Mouse (Mus musculus) CH12.LX (cell line): ENCODE data around the gene Csdc2. TPM values are rescaled to one million over a fixed set of nuclear protein-coding genes. Genes with fewer than 3 reads are reported as not detected.

Experiments
- DNase-seq: peaks from one replicate; pipeline ENCODE4 v3.0.0-alpha.2; 2013; ENCODE audit errors: extremely low read depth
- H3K27ac ChIP-seq: 2 replicates; pipeline ENCODE4 v1.5.1; 2012; ENCODE audit warnings: low read depth, mild to moderate bottlenecking, control low read depth, moderate library complexity; ENCODE audit not compliant: insufficient read depth
- H3K27me3 ChIP-seq: replicated peaks from 2 replicates; pipeline ENCODE3; 2012; ENCODE audit warnings: inconsistent platforms
- H3K36me3 ChIP-seq, 2 experiments: replicated peaks in 1 of 2; 2 replicates each; pipeline versions ENCODE3 to v1.6.1; 2012; ENCODE audit warnings: inconsistent platforms in 1 of 2, low read length in 1 of 2, mild to moderate bottlenecking in 1 of 2, mixed read lengths in 1 of 2, moderate library complexity in 1 of 2; ENCODE audit not compliant: control insufficient read depth in 1 of 2, insufficient read depth in 1 of 2
- H3K4me1 ChIP-seq, 2 experiments: 2 replicates each; pipeline ENCODE4 v1.6.1; 2012; ENCODE audit warnings: inconsistent platforms in 1 of 2, moderate library complexity in 1 of 2; ENCODE audit not compliant: insufficient read depth in 2 of 2, control insufficient read depth in 1 of 2
- H3K4me2 ChIP-seq: 2 replicates; pipeline ENCODE4 v1.6.1; 2012; ENCODE audit warnings: low read depth, mild to moderate bottlenecking, control low read depth; ENCODE audit not compliant: poor library complexity, insufficient read depth, severe bottlenecking
- H3K4me3 ChIP-seq, 3 experiments: fragments of 150-350 bp in 1 of 3; sonication (generic) in 1 of 3; replicated peaks in 1 of 3; 2 replicates each; pipeline versions ENCODE3 to v1.5.1; 2011 to 2012; ENCODE audit warnings: low read depth in 2 of 3, low read length in 2 of 3, mild to moderate bottlenecking in 2 of 3, moderate library complexity in 2 of 3, control low read depth in 1 of 3, improper control_type of control experiment in 1 of 3, inconsistent platforms in 1 of 3, mixed read lengths in 1 of 3; ENCODE audit not compliant: poor library complexity in 1 of 3
- H3K79me2 ChIP-seq: replicated peaks from 2 replicates; pipeline ENCODE4 v1.6.1; 2012; ENCODE audit warnings: mild to moderate bottlenecking, moderate library complexity; ENCODE audit not compliant: control insufficient read depth, poor library complexity, insufficient read depth, severe bottlenecking; ENCODE audit errors: extremely low read depth
- H3K9ac ChIP-seq: 2 replicates; pipeline ENCODE4 v1.6.1; 2012; ENCODE audit warnings: low read depth, mild to moderate bottlenecking, control low read depth, moderate library complexity; ENCODE audit not compliant: insufficient read depth
- H3K9me3 ChIP-seq: replicated peaks from 2 replicates; pipeline ENCODE3; 2012; ENCODE audit warnings: low read length, inconsistent platforms, mixed read lengths
- CHD2 ChIP-seq: IDR thresholded peaks from 2 replicates; pipeline ENCODE4 v1.6.1; 2011; ENCODE audit warnings: low read length, improper control_type of control experiment
- E2F4 ChIP-seq: IDR thresholded peaks from 2 replicates; pipeline ENCODE4 v1.6.1; 2011; ENCODE audit warnings: low read depth, low read length, improper control_type of control experiment; ENCODE audit not compliant: insufficient replicate concordance
- ETS1 ChIP-seq: conservative IDR thresholded peaks from 2 replicates; pipeline ENCODE4 v1.6.1; 2012; ENCODE audit warnings: low read depth, mild to moderate bottlenecking, inconsistent platforms, low read length, improper control_type of control experiment, moderate library complexity
- HCFC1 ChIP-seq: IDR thresholded peaks from 2 replicates; pipeline ENCODE4 v1.6.1; 2012; ENCODE audit warnings: low read depth, mild to moderate bottlenecking, inconsistent platforms, low read length, improper control_type of control experiment
- IRF4 ChIP-seq: IDR thresholded peaks from 2 replicates; pipeline ENCODE4 v1.6.1; 2014; ENCODE audit warnings: low read depth, mild to moderate bottlenecking, inconsistent platforms, low read length, improper control_type of control experiment
- JUN ChIP-seq: IDR thresholded peaks from 2 replicates; pipeline ENCODE4 v1.6.1; 2011; ENCODE audit warnings: low read depth, mild to moderate bottlenecking, low read length, improper control_type of control experiment, moderate library complexity; ENCODE audit not compliant: insufficient read depth
- MAFK ChIP-seq: IDR thresholded peaks from 2 replicates; pipeline ENCODE4 v1.6.1; 2011; ENCODE audit warnings: low read length, improper control_type of control experiment; ENCODE audit not compliant: insufficient replicate concordance
- MAX ChIP-seq: IDR thresholded peaks from 2 replicates; pipeline ENCODE4 v1.6.1; 2011; ENCODE audit warnings: low read length, improper control_type of control experiment
- NRF1 ChIP-seq: IDR thresholded peaks from 2 replicates; pipeline ENCODE4 v1.6.1; 2014; ENCODE audit warnings: low read depth, mild to moderate bottlenecking, inconsistent platforms, low read length, improper control_type of control experiment, moderate library complexity
- POLR2A ChIP-seq: IDR thresholded peaks from 2 replicates; pipeline ENCODE4 v1.6.1; 2011; ENCODE audit warnings: low read depth, mild to moderate bottlenecking, improper control_type of control experiment, low read length
- POLR2AphosphoS2 ChIP-seq: IDR thresholded peaks from 2 replicates; pipeline ENCODE4 v1.6.1; 2011; ENCODE audit warnings: low read depth, low read length, improper control_type of control experiment
- RAD21 ChIP-seq: IDR thresholded peaks from 2 replicates; pipeline ENCODE4 v1.6.1; 2011; ENCODE audit warnings: low read depth, mild to moderate bottlenecking, low read length, improper control_type of control experiment, moderate library complexity
- RCOR1 ChIP-seq: conservative IDR thresholded peaks from 2 replicates; pipeline ENCODE4 v1.6.1; 2012; ENCODE audit warnings: low read depth, mild to moderate bottlenecking, inconsistent platforms, low read length, improper control_type of control experiment
- SIN3A ChIP-seq: IDR thresholded peaks from 2 replicates; pipeline ENCODE4 v1.6.1; 2012; ENCODE audit warnings: low read length, improper control_type of control experiment, inconsistent platforms
- SMC3 ChIP-seq: IDR thresholded peaks from 2 replicates; pipeline ENCODE4 v1.6.1; 2011; ENCODE audit warnings: low read depth, low read length, improper control_type of control experiment
- TBP ChIP-seq: conservative IDR thresholded peaks from 2 replicates; pipeline ENCODE4 v1.6.1; 2011; ENCODE audit warnings: low read depth, low read length, improper control_type of control experiment
- TCF12 ChIP-seq: IDR thresholded peaks from 2 replicates; pipeline ENCODE4 v1.6.1; 2014; ENCODE audit warnings: low read depth, mild to moderate bottlenecking, inconsistent platforms, low read length, improper control_type of control experiment
- UBTF ChIP-seq: IDR thresholded peaks from 2 replicates; pipeline ENCODE4 v1.6.1; 2012; ENCODE audit warnings: low read depth, mild to moderate bottlenecking, inconsistent platforms, low read length, improper control_type of control experiment, moderate library complexity
- USF1 ChIP-seq: IDR thresholded peaks from 2 replicates; pipeline ENCODE4 v1.6.1; 2014; ENCODE audit warnings: low read depth, mild to moderate bottlenecking, inconsistent platforms, low read length, improper control_type of control experiment
- ZKSCAN1 ChIP-seq: IDR thresholded peaks from 2 replicates; pipeline ENCODE4 v1.6.1; 2012; ENCODE audit warnings: low read depth, inconsistent platforms, low read length, improper control_type of control experiment, borderline replicate concordance
- dilution Hi-C: fragments of 300-500 bp; cut with MboI; formaldehyde crosslinking; loops from 2 replicates; pipeline ENCODE4 v1.14.3; 2020; ENCODE audit warnings: low sequenced_read_pairs; ENCODE audit not compliant: extremely low pct_unique_long_range_greater_than_20kb, extremely low pct_ligation_motif_present
- in situ Hi-C: fragments of 300-500 bp; cut with MboI; formaldehyde crosslinking; loops from 3 replicates; pipeline ENCODE4 v1.14.3; 2019; ENCODE audit warnings: low sequenced_read_pairs, low pct_ligation_motif_present, low pct_unique_long_range_greater_than_20kb, mixed read lengths
- polyA plus RNA-seq: library from polyadenylated mRNA; unstranded; fragments of >175 nt; gene quantifications from 2 replicates; pipeline ENCODE4 v1.2.1, GENCODE M21; 2012; ENCODE audit warnings: low read depth; ENCODE audit not compliant: insufficient read length
- total RNA-seq, 2 experiments: library from RNA; depleted of rRNA; stranded (reverse); fragments of 300-350 nt in 1 of 2; fragments of >200 nt in 1 of 2; gene quantifications; 2 replicates each; pipeline ENCODE4 v1.2.3; 2012 to 2014

Csdc2 gene
- total and polyA plus RNA-seq, 3 experiments: 0.08 to 0.43 TPM; not detected in 1

DNA sequence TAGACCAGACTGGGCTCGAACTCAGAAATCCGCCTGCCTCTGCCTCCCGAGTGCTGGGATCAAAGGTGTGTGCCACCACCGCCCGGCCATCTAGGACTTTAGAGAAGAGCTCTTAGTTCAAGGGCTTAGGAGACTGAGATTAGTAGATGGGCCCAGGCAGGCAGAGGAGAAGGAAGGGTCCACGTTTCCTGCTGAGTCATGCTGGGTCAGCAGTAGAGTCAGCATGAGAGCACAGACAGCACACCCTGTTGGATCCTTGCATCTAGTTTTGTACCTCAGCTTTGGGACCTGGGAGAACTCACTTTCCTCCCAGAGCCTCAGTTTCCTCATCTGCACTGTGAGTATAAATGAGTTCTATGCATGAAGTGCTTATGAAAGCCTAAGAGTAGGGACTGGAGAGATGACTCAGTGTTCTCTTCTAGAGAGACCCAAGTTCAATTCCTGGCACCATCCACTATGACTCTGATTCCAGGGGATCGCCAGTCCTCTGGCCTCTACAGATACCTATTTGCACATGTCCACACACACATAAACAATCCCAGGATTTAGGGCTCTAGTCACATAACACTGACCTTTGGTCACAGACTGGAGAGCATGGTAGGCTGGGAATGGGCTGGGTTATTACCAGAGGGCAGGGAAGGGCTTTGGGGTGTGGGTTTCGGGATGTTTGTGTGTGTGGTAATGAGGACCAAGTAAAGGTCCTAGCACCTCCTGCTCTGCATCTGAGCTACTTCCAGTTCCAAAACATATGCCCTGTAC, 44.6 kb upstream of the Csdc2 start:
- peaks cover 55 to 87% of the 10 kb centered on the region in 2 experiments for H3K36me3 ChIP-seq
- H3K4me2 ChIP-seq: no peak overlapping the region
- no peaks in the 10 kb centered on the region for H3K9me3 ChIP-seq
- no peaks in the 10 kb centered on the region for H3K79me2 ChIP-seq
- H3K4me1 ChIP-seq: peaks cover 0 to 21% of the 10 kb centered on the region in 2 experiments; a peak in 2 of 4 replicates
- no peak overlapping the region for H3K4me3 ChIP-seq
- H3K9ac ChIP-seq: no peak overlapping the region
- in situ Hi-C loops: no loop called here
- TF ChIP-seq MAFK (peak; percentile 58; the same call in 1 of the 2 replicates), TCF12 (no peak)
- dilution Hi-C loops: no loop called here
- no peak overlapping the region for H3K27ac ChIP-seq
- H3K27me3 ChIP-seq: no peaks in the 10 kb centered on the region
- DNase-seq: no peak

DNA sequence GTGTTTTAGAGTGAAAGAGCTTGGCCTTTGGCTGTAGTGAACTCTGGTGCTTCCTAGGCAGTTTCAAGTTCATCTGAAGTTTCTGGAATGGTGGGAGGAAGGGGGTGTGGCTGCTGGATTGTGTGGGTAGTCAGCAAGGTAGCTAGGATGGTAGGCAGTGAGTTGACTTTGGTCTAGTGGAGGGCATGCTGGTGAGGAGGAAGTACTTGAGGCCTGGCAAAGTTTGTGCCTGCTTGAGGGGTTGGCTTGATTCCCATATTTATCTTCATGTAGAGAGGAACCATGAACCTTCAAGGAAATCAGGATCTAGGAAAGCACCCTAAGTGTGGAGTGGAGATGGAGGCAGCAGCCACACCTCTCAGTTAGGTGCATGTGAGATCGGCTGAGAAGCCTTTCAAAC, 42.6 kb upstream of the Csdc2 start:
- Histone ChIP-seq H3K4me1 (peaks cover 0 to 21% of the 10 kb centered on the region in 2 experiments; a peak in 2 of 4 replicates), H3K9ac (no peak overlapping the region), H3K27me3 (no peaks in the 10 kb centered on the region), H3K79me2 (no peaks in the 10 kb centered on the region), H3K36me3 (peaks cover 66 to 90% of the 10 kb centered on the region in 2 experiments), H3K4me2 (no peak overlapping the region), H3K4me3 (no peak overlapping the region), H3K9me3 (no peaks in the 10 kb centered on the region), H3K27ac (no peak overlapping the region; the same call in 1 of the 2 replicates)
- in situ Hi-C loops (no loop called here), dilution Hi-C loops (no loop called here)
- DNase-seq: no peak
- TF ChIP-seq ETS1: no peak
- no peak for TF ChIP-seq RAD21
- TF ChIP-seq JUN: no peak
- no peak for TF ChIP-seq UBTF
- TF ChIP-seq ZKSCAN1: no peak
- TF ChIP-seq RCOR1: no peak
- TF ChIP-seq MAX: no peak
- no peak for TF ChIP-seq IRF4
- no peak for TF ChIP-seq NRF1
- TF ChIP-seq USF1: no peak
- no peak for TF ChIP-seq CHD2
- TF ChIP-seq TCF12: no peak
- TF ChIP-seq SMC3: no peak
- no peak for TF ChIP-seq TBP
- no peak for TF ChIP-seq POLR2AphosphoS2
- no peak for TF ChIP-seq POLR2A
- no peak for TF ChIP-seq MAFK
- TF ChIP-seq HCFC1: no peak
- no peak for TF ChIP-seq SIN3A
- no peak for TF ChIP-seq E2F4
